Mouse (Mus musculus) small intestine, adult 2 months (tissue): ENCODE results near the gene Smarcc1. TPM values are rescaled to one million over a fixed set of nuclear protein-coding genes. Genes with fewer than 3 reads are reported as not detected.
A peak's percentile ranks its signal among the peaks of the same experiment; 100 is the strongest.
"Not testable (repeated sequence)": the region's sequence is repeated elsewhere in the genome, so short reads cannot be mapped to it uniquely, and the experiment has no call there.

Experiments used
- H3K27ac ChIP-seq: fragments of 200-500 bp; 2 replicates; pipeline ENCODE4 v1.5.1; 2012; ENCODE audit warnings: low read depth, low read length, control low read depth, inconsistent platforms; ENCODE audit not compliant: insufficient read depth
- H3K27me3 ChIP-seq: fragments of 200-500 bp; 2 replicates; pipeline ENCODE4 v1.6.1; 2012; ENCODE audit warnings: mild to moderate bottlenecking, moderate library complexity, low read length, inconsistent platforms; ENCODE audit not compliant: control insufficient read depth, insufficient read depth
- H3K36me3 ChIP-seq: fragments of 200-500 bp; 2 replicates; pipeline ENCODE4 v1.6.1; 2012; ENCODE audit warnings: mild to moderate bottlenecking, low read length, control low read depth, inconsistent platforms; ENCODE audit not compliant: control insufficient read depth, insufficient read depth
- H3K4me1 ChIP-seq: fragments of 200-500 bp; 2 replicates; pipeline ENCODE4 v1.6.1; 2012; ENCODE audit warnings: low read length, inconsistent platforms, mixed read lengths; ENCODE audit not compliant: control insufficient read depth, insufficient read depth, insufficient read length
- H3K4me3 ChIP-seq: fragments of 200-500 bp; 2 replicates; pipeline ENCODE4 v1.5.1; 2012; ENCODE audit warnings: low read depth, mild to moderate bottlenecking, control low read depth, inconsistent platforms, low read length, moderate library complexity
- CTCF ChIP-seq: fragments of 200-500 bp; IDR thresholded peaks from 2 replicates; pipeline ENCODE4 v1.5.1; 2012; ENCODE audit warnings: low read depth, mild to moderate bottlenecking, control low read depth, inconsistent platforms, low read length, moderate library complexity, mixed read lengths; ENCODE audit not compliant: insufficient replicate concordance, insufficient read length; ENCODE audit errors: extremely low read depth
- POLR2A ChIP-seq: fragments of 200-500 bp; IDR thresholded peaks from 2 replicates; pipeline ENCODE4 v1.6.1; 2012; ENCODE audit warnings: low read depth, mild to moderate bottlenecking, control low read depth, inconsistent platforms, low read length, moderate library complexity
- WGBS: fragments of 180-500 bp; shearing (Covaris S2); methylation state at CpG from one replicate; pipeline ENCODE4 v1.1.7; 2018; 5-methylcytosine and 5-hydroxymethylcytosine counted together
- polyA plus RNA-seq: library from polyadenylated mRNA; depleted of rRNA; stranded (reverse); fragments of >200 nt; gene quantifications from 2 replicates; pipeline ENCODE4 v1.2.3, GENCODE M21; 2012

The Smarcc1 gene
- polyA plus RNA-seq, 1 experiment = 11.3 TPM

- Histone ChIP-seq H3K36me3 (peaks cover 2% of the 10 kb centered on the region; the same call in 1 of the 2 replicates), H3K4me3 (peak within 1 kb of the TSS; percentile 83), H3K4me1 (peaks cover 4% of the 10 kb centered on the region; the same call in 1 of the 2 replicates), H3K27me3 (no peaks in the 10 kb centered on the region), H3K27ac (peak within 1 kb of the TSS; percentile 85)
- no peak for TF ChIP-seq POLR2A
- no peak for TF ChIP-seq CTCF
- WGBS = under 1% methylated on average over 17 of the region's 17 CpGs
Measured at GRCm38 (mm10) chr9:110117779-110118139, 251 bp downstream of the Smarcc1 start, which contains the start of gene Dhx30. Dhx30 (minus strand) TSS chr9:110117830.

- TF ChIP-seq POLR2A (no peak), CTCF (no peak)
- 69% methylated on average over 1 of the region's 1 CpGs for WGBS
- H3K27me3 ChIP-seq = no peaks in the 10 kb centered on the region
- no peak overlapping the region for H3K27ac ChIP-seq
- H3K4me3 ChIP-seq = no peak overlapping the region
- H3K36me3 ChIP-seq = 0 out of 2 replicates have a peak, but pooled peaks cover 2% of the 10 kb centered on the region
- H3K4me1 ChIP-seq = peaks cover 4% of the 10 kb centered on the region; the same call in 1 of the 2 replicates
Measured at GRCm38 (mm10) chr9:110118249-110118648, 741 bp downstream of the Smarcc1 start.

- Histone ChIP-seq H3K36me3 (no peaks in the 10 kb centered on the region), H3K27me3 (no peaks in the 10 kb centered on the region), H3K27ac (no peak overlapping the region), H3K4me3 (no peak overlapping the region), H3K4me1 (peaks cover 3% of the 10 kb centered on the region; the same call in 1 of the 2 replicates)
- WGBS = 84% methylated on average over 4 of the region's 4 CpGs
- TF ChIP-seq POLR2A (no peak), CTCF (no peak)
Measured at GRCm38 (mm10) chr9:110121424-110121823, 3.9 kb downstream of the Smarcc1 start.

GRCm38 (mm10) chr9:110123322-110123721 is 5.8 kb downstream of the Smarcc1 start:
- no peak for TF ChIP-seq POLR2A
- TF ChIP-seq CTCF = no peak
- Histone ChIP-seq H3K36me3 (no peaks in the 10 kb centered on the region), H3K4me1 (no peaks in the 10 kb centered on the region), H3K27ac (no peak overlapping the region), H3K27me3 (no peaks in the 10 kb centered on the region), H3K4me3 (no peak overlapping the region)
- WGBS = 68% methylated on average over 2 of the region's 2 CpGs

- 31% methylated on average over 2 of the region's 2 CpGs for WGBS
- not testable (repeated sequence) for H3K27me3 ChIP-seq, H3K4me1 ChIP-seq, H3K4me3 ChIP-seq, H3K36me3 ChIP-seq, H3K27ac ChIP-seq
Measured at GRCm38 (mm10) chr9:110124008-110124540, 6.6 kb downstream of the Smarcc1 start.

GRCm38 (mm10) chr9:110130896-110131524 is 13.5 kb downstream of the Smarcc1 start:
- WGBS = 11% methylated on average over 10 of the region's 10 CpGs
- Histone ChIP-seq H3K27ac (peak overlapping the region; percentile 90), H3K27me3 (no peaks in the 10 kb centered on the region), H3K36me3 (peaks cover 3% of the 10 kb centered on the region; the same call in 1 of the 2 replicates), H3K4me3 (peak overlapping the region; percentile 70), H3K4me1 (peaks cover 2% of the 10 kb centered on the region; the same call in 1 of the 2 replicates)
- TF ChIP-seq CTCF (no peak), POLR2A (no peak)

GRCm38 (mm10) chr9:110131525-110132197 is 14.2 kb downstream of the Smarcc1 start:
- under 1% methylated on average over 64 of the region's 64 CpGs for whole genome bisulfite sequencing
- Histone ChIP-seq H3K27ac (peak overlapping the region; percentile 90), H3K4me1 (peaks cover 2% of the 10 kb centered on the region; the same call in 1 of the 2 replicates), H3K36me3 (peaks cover 9% of the 10 kb centered on the region; the same call in 1 of the 2 replicates), H3K4me3 (peak overlapping the region; percentile 70), H3K27me3 (no peaks in the 10 kb centered on the region)
- peak; percentile 88 for TF ChIP-seq POLR2A
- TF ChIP-seq CTCF = no peak
